Mouse (Mus musculus) kidney, adult 2 months (tissue): ENCODE measurements around the gene Phactr3.

Source experiments
- CTCF ChIP-seq: fragments of 200-500 bp; conservative IDR thresholded peaks from 2 replicates; pipeline ENCODE4 v1.5.1; 2011; ENCODE audit warnings: low read depth, mild to moderate bottlenecking, control low read depth, low read length, moderate library complexity, mixed read lengths; ENCODE audit not compliant: insufficient read depth, insufficient read length
- POLR2A ChIP-seq: fragments of 200-500 bp; IDR thresholded peaks from one replicate; pipeline ENCODE4 v1.6.1; 2011; ENCODE audit warnings: low read depth, low read length, control low read depth

DNA sequence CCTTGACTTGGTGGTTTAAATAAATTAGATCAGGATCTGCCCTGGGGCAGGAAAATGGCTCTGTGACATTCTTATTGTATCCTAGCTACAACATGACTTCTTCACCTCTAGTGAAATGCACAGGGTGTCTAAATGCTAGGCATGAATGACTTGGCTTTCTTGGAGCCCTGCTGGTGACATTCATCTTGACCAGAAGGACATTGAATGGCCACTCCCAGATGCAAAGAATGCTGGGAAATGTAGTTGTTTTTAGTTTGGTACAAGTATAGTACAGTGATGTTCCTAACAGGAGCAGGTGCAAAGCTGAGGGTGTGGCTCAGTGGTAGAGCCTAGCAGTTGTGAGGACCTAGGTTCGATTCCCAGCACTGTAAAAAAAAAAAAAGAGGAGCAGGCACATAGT is 30.5 kb downstream of the Phactr3 start:
- TF ChIP-seq POLR2A (no peak), CTCF (no peak)
